Mouse (Mus musculus): ENCODE measurements around the gene Ceacam1. TPM values are rescaled to one million over a fixed set of nuclear protein-coding genes. Genes with fewer than 3 reads are reported as not detected.

Gene Ceacam1
- total RNA-seq, 2 experiments from 2014 or later = 4.1 to 5.2 TPM

GRCm38 (mm10) chr7:25411861-25412260, 65.5 kb downstream of the Ceacam1 start:
- no peak for DNase-seq

Other genes with a start within 250 kb of the Ceacam1 start
- 10 to 100 TPM; 59.5 to 66.2 TPM for gene Gsk3a, start 239.8 kb downstream of the Ceacam1 start, total RNA-seq (2021)
- gene Erf, start 226.8 kb downstream of the Ceacam1 start, total RNA-seq (2021) = 1 to 10 TPM; 5.8 to 7.2 TPM
- gene Cic, start 209.9 kb downstream of the Ceacam1 start, total RNA-seq (2021) = 10 to 100 TPM; 29.0 to 30.4 TPM
- gene Pafah1b3, start 179.6 kb downstream of the Ceacam1 start, total RNA-seq (2021) = 1 to 10 TPM; 1.4 to 1.5 TPM
- not detected for gene Prr19, start 176.2 kb downstream of the Ceacam1 start, total RNA-seq (2021)
- gene Tmem145, start 171.5 kb downstream of the Ceacam1 start, total RNA-seq (2021) = not detected
- gene Megf8, start 160.4 kb downstream of the Ceacam1 start, total RNA-seq (2021) = 10 to 100 TPM; 15.5 to 18.7 TPM
- not detected for gene Cnfn, start 107.9 kb downstream of the Ceacam1 start, total RNA-seq (2021)
- 10 to 100 TPM; 12.8 to 42.6 TPM for gene Lipe, start 78.9 kb downstream of the Ceacam1 start, total RNA-seq (2021)
- not detected for gene Cxcl17, start 64.7 kb downstream of the Ceacam1 start, total RNA-seq (2021)
- gene Ceacam2, start 62.3 kb upstream of the Ceacam1 start, total RNA-seq (2021) = under 1 TPM; 0.49 to 0.59 TPM
- not detected for gene Erich4, start 138.3 kb upstream of the Ceacam1 start, total RNA-seq (2021)
- 10 to 100 TPM; 36.9 to 38.6 TPM for gene Dmac2, start 141.8 kb upstream of the Ceacam1 start, total RNA-seq (2021)
- 1 to 10 TPM in 1 of 2 experiments, under 1 TPM in 1; 0.87 to 1.5 TPM for gene B3gnt8, start 149.1 kb upstream of the Ceacam1 start, total RNA-seq (2021)
- gene Bckdha, start 181.4 kb upstream of the Ceacam1 start, total RNA-seq (2021) = 10 to 100 TPM; 73.7 to 80.6 TPM
- gene Exosc5, start 181.6 kb upstream of the Ceacam1 start, total RNA-seq (2021) = 10 to 100 TPM; 19.5 to 20.8 TPM
- not detected for gene Tmem91, start 197.6 kb upstream of the Ceacam1 start, total RNA-seq (2021)
- gene B9d2, start 203.2 kb upstream of the Ceacam1 start, total RNA-seq (2021) = 1 to 10 TPM; 8.4 to 8.8 TPM
- gene Tgfb1, start 209.4 kb upstream of the Ceacam1 start, total RNA-seq (2021) = 1 to 10 TPM; 6.3 to 7.2 TPM
- gene Ccdc97, start 241.5 kb upstream of the Ceacam1 start, total RNA-seq (2021) = 10 to 100 TPM; 33.6 to 36.2 TPM

All from gastrocnemius, postnatal 25 days (tissue).